Mouse (Mus musculus): ENCODE measurements at regions not wholly inside any gene's neighbourhood (a gene's known extent, or its start where the extent isn't known, plus 50 kb on each side); places are given as distances from the start of the nearest gene placed in this dataset.

DNA sequence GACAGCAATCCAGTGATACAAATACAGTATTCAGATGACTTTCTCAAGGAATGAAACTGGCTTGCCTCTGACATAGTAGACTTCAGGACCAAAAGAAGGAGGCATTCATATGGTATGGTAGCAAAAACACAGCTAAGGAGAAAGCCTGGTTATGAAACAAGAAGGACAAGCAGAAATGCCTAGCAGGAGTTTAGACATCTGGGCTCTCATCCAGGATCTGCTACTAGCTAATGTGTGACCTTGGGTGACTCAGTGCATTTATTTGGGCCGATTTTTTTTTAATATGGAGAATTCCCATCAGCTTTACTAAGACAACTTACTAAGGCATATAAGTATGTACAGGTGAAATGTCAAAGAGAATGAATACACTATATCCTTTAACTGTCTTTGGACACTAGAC is 64.5 kb upstream of the Arhgap5 start:
- Histone ChIP-seq H3K4me1 (replicated peaks) (peaks cover 15% of the 10 kb centered on the region), H3K4me2 (replicated peaks) (no peak overlapping the region), H3K9ac (replicated peaks) (no peak overlapping the region), H3K27me3 (no peaks in the 10 kb centered on the region), H3K36me3 (no peaks in the 10 kb centered on the region), H3K9me3 (no peaks in the 10 kb centered on the region), H3K4me3 (replicated peaks) (no peak overlapping the region), H3K27ac (no peak overlapping the region)
- 89% methylated on average over 1 of the region's 1 CpGs for WGBS
- no peak for ATAC-seq

DNA sequence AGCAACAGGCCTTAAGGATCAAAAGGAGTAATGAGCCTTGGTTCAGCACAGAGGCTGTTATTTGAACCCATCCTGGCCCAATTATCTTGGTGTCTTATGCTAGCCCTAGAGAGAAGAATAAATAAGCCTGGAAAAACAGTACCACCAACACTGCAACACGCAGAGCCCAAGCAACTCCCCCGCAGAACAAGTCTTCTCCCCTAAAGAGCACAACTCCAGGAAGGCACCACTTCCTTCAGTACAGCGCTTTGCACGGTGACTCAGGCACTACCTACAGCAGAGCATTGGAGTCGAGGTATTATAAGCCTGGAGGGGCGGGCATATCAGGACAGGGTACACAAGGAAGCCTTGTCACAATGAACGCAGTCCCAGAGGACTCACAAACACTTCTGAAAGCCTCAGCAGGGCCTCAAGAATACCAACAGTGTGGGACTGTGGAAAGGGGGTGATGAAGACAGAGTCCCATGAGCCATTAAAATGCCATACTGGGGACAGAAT is 62.9 kb upstream of the Arhgap5 start:
- H3K4me1 ChIP-seq (replicated peaks) = peaks cover 3% of the 10 kb centered on the region; the same call in 1 of the 2 replicates
- 78% methylated on average over 7 of the region's 7 CpGs for WGBS
- ATAC-seq = no peak
- no peak overlapping the region for H3K4me3 ChIP-seq (replicated peaks)
- H3K4me2 ChIP-seq (replicated peaks) = no peak overlapping the region
- no peaks in the 10 kb centered on the region for H3K9me3 ChIP-seq
- H3K9ac ChIP-seq (replicated peaks) = no peak overlapping the region
- H3K27me3 ChIP-seq = no peaks in the 10 kb centered on the region
- H3K27ac ChIP-seq = no peak overlapping the region
- no peaks in the 10 kb centered on the region for H3K36me3 ChIP-seq

GRCm38 (mm10) chr12:52442337-52442736 is 61.4 kb upstream of the Arhgap5 start:
- Histone ChIP-seq H3K4me3 (replicated peaks) (no peak overlapping the region), H3K9ac (replicated peaks) (no peak overlapping the region), H3K27ac (no peak overlapping the region), H3K36me3 (no peaks in the 10 kb centered on the region), H3K9me3 (no peaks in the 10 kb centered on the region), H3K4me1 (replicated peaks) (peaks cover 2% of the 10 kb centered on the region; the same call in 1 of the 2 replicates), H3K4me2 (replicated peaks) (no peak overlapping the region), H3K27me3 (no peaks in the 10 kb centered on the region)
- no peak for ATAC-seq
- WGBS = 93% methylated on average over 5 of the region's 5 CpGs

DNA sequence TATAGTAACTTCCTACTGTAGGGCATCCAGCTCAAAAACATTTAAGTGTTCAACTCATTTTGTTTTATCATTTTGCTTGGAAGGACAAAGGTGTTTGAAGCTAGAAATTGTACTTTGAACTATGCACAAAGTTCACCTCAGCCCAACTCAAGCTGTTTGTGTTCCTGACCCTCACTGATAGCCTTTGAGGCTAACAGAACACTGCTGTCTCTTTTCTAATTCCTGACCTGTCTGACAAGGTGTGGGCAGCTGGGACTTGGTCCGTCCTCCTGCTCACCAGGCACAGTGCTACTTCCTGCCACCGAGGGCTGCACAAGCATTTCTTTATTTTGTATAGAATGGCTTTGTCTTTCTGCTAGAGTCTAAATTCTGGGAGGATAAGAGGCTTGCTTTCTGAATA is 58.0 kb upstream of the Arhgap5 start:
- Histone ChIP-seq H3K4me2 (replicated peaks) (no peak overlapping the region), H3K27me3 (no peaks in the 10 kb centered on the region), H3K9ac (replicated peaks) (no peak overlapping the region), H3K36me3 (no peaks in the 10 kb centered on the region), H3K4me1 (replicated peaks) (peaks cover 9% of the 10 kb centered on the region; the same call in 1 of the 2 replicates), H3K27ac (no peak overlapping the region), H3K9me3 (no peaks in the 10 kb centered on the region), H3K4me3 (replicated peaks) (no peak overlapping the region)
- no peak for ATAC-seq
- WGBS = 43% methylated on average over 2 of the region's 2 CpGs

DNA sequence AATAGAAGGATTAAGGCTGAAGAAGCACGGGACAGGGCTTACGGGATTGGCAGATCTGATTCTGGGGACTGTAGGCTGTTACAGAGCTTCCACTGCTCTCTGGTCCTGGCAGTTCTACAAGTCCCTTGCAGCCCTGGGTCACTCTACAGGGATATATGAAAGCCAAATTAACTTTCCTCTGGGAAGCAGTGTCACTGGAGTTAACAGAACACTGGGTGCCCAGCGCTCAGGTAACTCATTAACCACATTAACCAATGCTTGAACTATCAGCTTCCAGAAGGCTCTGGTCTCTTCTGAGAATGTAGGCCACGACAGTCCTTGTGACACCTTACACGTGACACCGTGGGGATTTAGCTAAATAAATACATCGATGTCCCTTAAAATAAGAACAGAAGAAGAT is 57.3 kb upstream of the Arhgap5 start:
- Histone ChIP-seq H3K9ac (replicated peaks) (no peak overlapping the region), H3K27me3 (no peaks in the 10 kb centered on the region), H3K4me3 (replicated peaks) (no peak overlapping the region), H3K36me3 (no peaks in the 10 kb centered on the region), H3K27ac (no peak overlapping the region), H3K9me3 (no peaks in the 10 kb centered on the region), H3K4me1 (replicated peaks) (peaks cover 9% of the 10 kb centered on the region; the same call in 1 of the 2 replicates), H3K4me2 (replicated peaks) (no peak overlapping the region)
- ATAC-seq = no peak
- 73% methylated on average over 7 of the region's 7 CpGs for WGBS

DNA sequence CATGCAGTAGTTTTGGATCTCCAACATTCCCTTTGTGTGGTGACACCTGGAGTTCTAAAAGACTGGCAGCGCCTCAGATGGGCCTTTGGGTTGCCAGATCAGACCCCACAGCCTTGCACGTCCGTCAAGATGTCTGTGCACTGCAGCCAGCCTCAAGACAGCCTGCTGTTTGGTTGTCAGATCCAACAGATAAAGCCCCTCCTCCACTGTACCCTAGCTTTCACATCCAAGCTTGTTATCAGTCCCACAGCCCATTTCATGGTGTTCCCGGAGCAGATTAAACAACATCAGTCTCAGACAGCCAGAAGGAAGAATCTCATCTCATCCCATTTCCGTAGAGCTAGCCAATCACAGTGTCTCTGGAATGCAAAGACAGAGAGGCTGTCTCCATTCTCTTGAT is 56.3 kb upstream of the Arhgap5 start:
- Histone ChIP-seq H3K27ac (no peak overlapping the region), H3K4me3 (replicated peaks) (no peak overlapping the region), H3K36me3 (no peaks in the 10 kb centered on the region), H3K9me3 (no peaks in the 10 kb centered on the region), H3K4me2 (replicated peaks) (no peak overlapping the region), H3K9ac (replicated peaks) (no peak overlapping the region), H3K27me3 (no peaks in the 10 kb centered on the region), H3K4me1 (replicated peaks) (peaks cover 9% of the 10 kb centered on the region; the same call in 1 of the 2 replicates)
- ATAC-seq = no peak
- 72% methylated on average over 5 of the region's 5 CpGs for WGBS

- ATAC-seq = no peak
- H3K36me3 ChIP-seq = no peaks in the 10 kb centered on the region
- WGBS = 72% methylated on average over 1 of the region's 1 CpGs
- no peaks in the 10 kb centered on the region for H3K9me3 ChIP-seq
- H3K4me2 ChIP-seq (replicated peaks) = no peak overlapping the region
- no peak overlapping the region for H3K27ac ChIP-seq
- peaks cover 9% of the 10 kb centered on the region; the same call in 1 of the 2 replicates for H3K4me1 ChIP-seq (replicated peaks)
- no peaks in the 10 kb centered on the region for H3K27me3 ChIP-seq
- H3K4me3 ChIP-seq (replicated peaks) = no peak overlapping the region
- H3K9ac ChIP-seq (replicated peaks) = no peak overlapping the region
Measured at GRCm38 (mm10) chr12:52448218-52448617, 55.6 kb upstream of the Arhgap5 start.

DNA sequence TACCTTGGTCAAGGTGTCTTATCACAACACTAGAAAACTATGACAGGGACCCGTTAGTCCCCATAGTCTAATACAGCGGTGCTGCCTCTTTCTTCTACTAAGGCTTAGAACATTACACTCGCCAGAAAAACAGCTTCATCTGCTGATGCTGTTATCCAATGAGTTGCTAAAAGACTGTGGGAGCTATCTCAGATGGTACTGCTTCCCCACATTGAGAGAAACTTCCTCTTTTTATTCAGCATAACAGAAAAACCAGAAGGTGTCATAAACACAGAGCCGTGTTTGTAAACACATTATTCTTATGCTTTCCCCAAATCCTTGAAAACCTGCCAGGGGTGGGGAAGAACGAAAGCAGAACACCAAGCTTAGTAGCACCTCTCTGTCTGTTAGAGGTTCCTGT is 49.9 kb upstream of the Arhgap5 start:
- Histone ChIP-seq H3K27me3 (no peaks in the 10 kb centered on the region), H3K4me1 (replicated peaks) (no peaks in the 10 kb centered on the region), H3K36me3 (no peaks in the 10 kb centered on the region), H3K4me3 (replicated peaks) (no peak overlapping the region), H3K9ac (replicated peaks) (no peak overlapping the region), H3K9me3 (peaks cover 10% of the 10 kb centered on the region), H3K4me2 (replicated peaks) (no peak overlapping the region), H3K27ac (no peak overlapping the region)
- no peak for ATAC-seq
- WGBS = 95% methylated on average over 5 of the region's 5 CpGs
